Mouse (Mus musculus): ENCODE data around the gene Men1. TPM values are rescaled to one million over a fixed set of nuclear protein-coding genes. Genes with fewer than 3 reads are reported as not detected.
A peak's percentile ranks its signal among the peaks of the same experiment; 100 is the strongest.

The Men1 gene
- total and polyA plus RNA-seq, 3 experiments = 24.9 to 67.8 (median 42.9) TPM

DNA sequence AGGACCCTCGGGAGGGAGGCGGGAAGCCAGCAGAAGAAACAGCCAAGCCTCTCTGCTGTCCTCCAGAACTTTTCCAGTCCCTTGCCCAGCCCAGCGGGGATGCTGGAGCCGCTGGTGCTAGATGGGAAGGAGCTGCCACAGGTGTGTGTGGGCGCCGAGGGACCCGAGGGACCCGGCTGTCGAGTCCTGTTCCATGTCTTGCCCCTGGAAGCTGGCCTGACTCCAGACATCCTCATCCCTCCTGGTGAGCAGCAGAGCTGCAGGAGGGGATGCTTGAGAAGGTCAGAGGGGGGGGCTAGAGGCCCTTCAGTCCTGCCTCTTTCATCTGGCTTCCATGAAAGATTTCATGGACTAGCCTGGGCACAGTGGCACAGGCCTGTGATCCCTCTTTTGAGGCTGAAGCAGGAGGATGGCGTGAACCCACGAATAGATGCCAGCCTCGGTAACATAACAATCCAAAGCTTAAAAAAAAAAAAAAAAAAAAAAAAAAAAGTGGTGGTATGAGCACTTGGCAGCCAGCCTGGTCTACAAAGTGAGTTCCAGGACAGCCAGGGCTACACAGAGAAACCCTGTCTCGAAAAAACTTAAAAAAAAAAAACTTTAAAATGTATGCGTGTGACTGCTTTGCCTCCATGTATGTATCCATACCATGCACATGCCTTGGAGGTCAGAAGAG is 16.8 kb downstream of the Men1 start:
- dilution Hi-C loops (cut with MboI; ENCODE audit: extremely low pct_ligation_motif_present, extremely low pct_unique_long_range_greater_than_20kb, low sequenced_read_pairs) (no loop called here), in situ Hi-C loops (cut with MboI; ENCODE audit: low pct_ligation_motif_present, low pct_unique_long_range_greater_than_20kb, low sequenced_read_pairs) (no loop called here)
- TF ChIP-seq CHD2 (IDR thresholded peaks at IDR 0.05; ENCODE audit: low read length) = no peak
- TF ChIP-seq MAZ (IDR thresholded peaks at IDR 0.05; ENCODE audit: low read depth, low read length) = no peak
- peak; percentile 57; the same call in 1 of the 2 replicates for TF ChIP-seq ZNF384 (IDR thresholded peaks at IDR 0.05; ENCODE audit: low read depth, low read length)
- no peak for TF ChIP-seq POLR2A (IDR thresholded peaks at IDR 0.05; ENCODE audit: low read depth, low read length)
- Histone ChIP-seq H3K36me3 (replicated peaks in 1 of 2; ENCODE audit: control insufficient read depth in 1 of 2, insufficient read depth in 1 of 2, low read length in 1 of 2) (peaks cover 80 to 91% of the 10 kb centered on the region in 2 experiments), H3K27ac (ENCODE audit: insufficient read depth, low read depth) (no peak overlapping the region), H3K4me2 (ENCODE audit: insufficient read depth, low read depth, poor library complexity, severe bottlenecking) (no peak overlapping the region), H3K4me1 (ENCODE audit: control insufficient read depth in 1 of 2, insufficient read depth in 2 of 2) (peaks cover 9 to 60% of the 10 kb centered on the region in 2 experiments), H3K9ac (ENCODE audit: insufficient read depth, low read depth) (no peak overlapping the region), H3K9me3 (replicated peaks; ENCODE audit: low read length) (no peaks in the 10 kb centered on the region), H3K4me3 (replicated peaks in 1 of 3; ENCODE audit: low read depth in 2 of 3, low read length in 2 of 3, poor library complexity in 1 of 3) (no peak overlapping the region), H3K79me2 (replicated peaks; ENCODE audit: control insufficient read depth, extremely low read depth, insufficient read depth, poor library complexity, severe bottlenecking) (no peaks in the 10 kb centered on the region; the same call in 1 of the 2 replicates), H3K27me3 (replicated peaks) (no peaks in the 10 kb centered on the region)
- no peak for DNase-seq (ENCODE audit: extremely low read depth)

GRCm38 (mm10) chr19:6352107-6352505 is 17.3 kb downstream of the Men1 start:
- in situ Hi-C loops (cut with MboI; ENCODE audit: low pct_ligation_motif_present, low pct_unique_long_range_greater_than_20kb, low sequenced_read_pairs) = no loop called here
- no peak for DNase-seq (ENCODE audit: extremely low read depth)
- H3K9ac ChIP-seq (ENCODE audit: insufficient read depth, low read depth) = no peak overlapping the region

DNA sequence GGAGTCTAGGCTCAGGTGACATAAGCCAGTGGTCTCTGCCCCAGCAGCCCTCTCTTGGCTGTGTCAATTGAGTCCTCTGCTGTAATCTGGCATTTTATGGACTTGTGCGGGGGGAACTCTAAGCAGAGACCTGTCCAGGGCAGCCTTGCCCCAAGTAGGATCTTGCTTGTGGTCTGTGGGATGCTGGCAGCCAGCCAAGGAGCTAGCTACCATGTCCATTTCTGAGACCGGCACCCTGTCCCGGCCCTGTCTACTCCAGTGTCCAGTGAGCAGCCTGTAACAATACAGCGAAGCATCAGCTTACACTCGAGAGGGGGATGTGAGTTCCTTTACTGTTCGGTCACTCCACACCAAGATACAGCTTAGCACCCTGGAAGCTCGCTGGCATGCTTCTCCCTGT is 19.3 kb downstream of the Men1 start:
- peaks cover 61 to 78% of the 10 kb centered on the region in 2 experiments for H3K36me3 ChIP-seq (replicated peaks in 1 of 2; ENCODE audit: control insufficient read depth in 1 of 2, insufficient read depth in 1 of 2, low read length in 1 of 2)
- H3K27me3 ChIP-seq (replicated peaks) = no peaks in the 10 kb centered on the region
- H3K9me3 ChIP-seq (replicated peaks; ENCODE audit: low read length) = no peaks in the 10 kb centered on the region
- dilution Hi-C loops (cut with MboI; ENCODE audit: extremely low pct_ligation_motif_present, extremely low pct_unique_long_range_greater_than_20kb, low sequenced_read_pairs) (no loop called here), in situ Hi-C loops (cut with MboI; ENCODE audit: low pct_ligation_motif_present, low pct_unique_long_range_greater_than_20kb, low sequenced_read_pairs) (no loop called here)
- TF ChIP-seq MAX (IDR thresholded peaks at IDR 0.05; ENCODE audit: low read length) (no peak), HCFC1 (IDR thresholded peaks at IDR 0.05; ENCODE audit: low read depth, low read length) (no peak), ZC3H11A (IDR thresholded peaks at IDR 0.05; ENCODE audit: low read depth, low read length) (no peak), CHD2 (IDR thresholded peaks at IDR 0.05; ENCODE audit: low read length) (no peak), EP300 (IDR thresholded peaks at IDR 0.05; ENCODE audit: low read length) (no peak), POLR2AphosphoS2 (IDR thresholded peaks at IDR 0.05; ENCODE audit: low read depth, low read length) (peak; percentile 19; the same call in 1 of the 2 replicates)
- H3K4me3 ChIP-seq (replicated peaks in 1 of 3; ENCODE audit: low read depth in 2 of 3, low read length in 2 of 3, poor library complexity in 1 of 3) = no peak overlapping the region
- H3K4me1 ChIP-seq (ENCODE audit: control insufficient read depth in 1 of 2, insufficient read depth in 2 of 2) = peaks cover 0 to 35% of the 10 kb centered on the region in 2 experiments; a peak in 2 of 4 replicates
- H3K4me2 ChIP-seq (ENCODE audit: insufficient read depth, low read depth, poor library complexity, severe bottlenecking) = no peak overlapping the region
- no peak for DNase-seq (ENCODE audit: extremely low read depth)
- H3K27ac ChIP-seq (ENCODE audit: insufficient read depth, low read depth) = no peak overlapping the region
- H3K9ac ChIP-seq (ENCODE audit: insufficient read depth, low read depth) = no peak overlapping the region
- H3K79me2 ChIP-seq (replicated peaks; ENCODE audit: control insufficient read depth, extremely low read depth, insufficient read depth, poor library complexity, severe bottlenecking) = no peaks in the 10 kb centered on the region

More at GRCm38 (mm10) chr19:6352107-6352505, 17.3 kb downstream of the Men1 start:
- Histone ChIP-seq H3K79me2 (replicated peaks; ENCODE audit: control insufficient read depth, extremely low read depth, insufficient read depth, poor library complexity, severe bottlenecking) (no peaks in the 10 kb centered on the region; the same call in 1 of the 2 replicates), H3K4me2 (ENCODE audit: insufficient read depth, low read depth, poor library complexity, severe bottlenecking) (no peak overlapping the region), H3K27ac (ENCODE audit: insufficient read depth, low read depth) (no peak overlapping the region), H3K36me3 (replicated peaks in 1 of 2; ENCODE audit: control insufficient read depth in 1 of 2, insufficient read depth in 1 of 2, low read length in 1 of 2) (peaks cover 75 to 89% of the 10 kb centered on the region in 2 experiments), H3K27me3 (replicated peaks) (no peaks in the 10 kb centered on the region), H3K4me1 (ENCODE audit: control insufficient read depth in 1 of 2, insufficient read depth in 2 of 2) (peaks cover 7 to 54% of the 10 kb centered on the region in 2 experiments), H3K4me3 (replicated peaks in 1 of 3; ENCODE audit: low read depth in 2 of 3, low read length in 2 of 3, poor library complexity in 1 of 3) (no peak overlapping the region), H3K9me3 (replicated peaks; ENCODE audit: low read length) (no peaks in the 10 kb centered on the region)
- TF ChIP-seq MAX (IDR thresholded peaks at IDR 0.05; ENCODE audit: low read length) (no peak), USF2 (conservative IDR thresholded peaks at IDR 0.05; ENCODE audit: low read depth, low read length) (no peak), ZNF384 (IDR thresholded peaks at IDR 0.05; ENCODE audit: low read depth, low read length) (no peak), EP300 (IDR thresholded peaks at IDR 0.05; ENCODE audit: low read length) (no peak), NELFE (IDR thresholded peaks at IDR 0.05; ENCODE audit: low read depth, low read length) (no peak), KAT2A (IDR thresholded peaks at IDR 0.05; ENCODE audit: insufficient replicate concordance, low read length) (no peak), MXI1 (IDR thresholded peaks at IDR 0.05; ENCODE audit: low read depth, low read length) (no peak), GABPA (IDR thresholded peaks at IDR 0.05; ENCODE audit: insufficient replicate concordance, low read depth, low read length) (no peak), MYC (IDR thresholded peaks at IDR 0.05; ENCODE audit: low read depth, low read length) (no peak), ZKSCAN1 (IDR thresholded peaks at IDR 0.05; ENCODE audit: borderline replicate concordance, low read depth, low read length) (no peak), MAFK (IDR thresholded peaks at IDR 0.05; ENCODE audit: insufficient replicate concordance, low read length) (no peak), RAD21 (IDR thresholded peaks at IDR 0.05; ENCODE audit: low read depth, low read length) (no peak), SMC3 (IDR thresholded peaks at IDR 0.05; ENCODE audit: low read depth, low read length) (no peak), CTCF (conservative IDR thresholded peaks at IDR 0.05 in 1 of 2, IDR thresholded peaks at IDR 0.05 in 1 of 2; ENCODE audit: low read depth in 2 of 2, low read length in 2 of 2) (no peak), USF1 (IDR thresholded peaks at IDR 0.05; ENCODE audit: low read depth, low read length) (no peak)
- dilution Hi-C loops (cut with MboI; ENCODE audit: extremely low pct_ligation_motif_present, extremely low pct_unique_long_range_greater_than_20kb, low sequenced_read_pairs) = no loop called here
